Mouse (Mus musculus) right cerebral cortex, postnatal 4 days (tissue): ENCODE results near the gene Spag6.

ENCODE experiments used
- DNase-seq: peaks from one replicate; pipeline ENCODE4 v3.0.0-alpha.2; 2022

Spag6 gene

DNA sequence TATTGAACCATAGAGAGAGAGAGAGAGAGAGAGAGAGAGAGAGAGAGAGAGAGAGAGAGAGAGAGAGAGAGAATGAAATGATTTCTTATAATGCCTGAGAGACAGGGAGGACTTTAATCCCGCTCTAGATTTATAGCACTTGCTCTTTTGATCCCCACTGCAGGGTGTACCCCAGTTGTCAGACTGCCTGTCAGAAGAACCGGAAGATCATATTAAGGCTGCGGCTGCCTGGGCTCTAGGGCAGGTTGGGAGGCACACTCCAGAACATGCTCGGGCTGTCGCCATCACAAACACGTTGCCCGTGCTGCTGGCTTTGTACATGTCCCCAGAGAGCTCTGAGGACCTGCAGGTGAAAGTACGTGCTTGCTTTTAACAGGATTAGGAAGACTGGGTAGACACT lies 43.2 kb downstream of the Spag6 start:
- no peak for DNase-seq

GRCm38 (mm10) chr2:18739216-18739615 lies 45.4 kb downstream of the Spag6 start:
- DNase-seq, result no peak

- DNase-seq, result no peak
Observed at GRCm38 (mm10) chr2:18756144-18756543, 62.3 kb downstream of the Spag6 start.

- no peak for DNase-seq
Observed at GRCm38 (mm10) chr2:18764846-18765245, 71.0 kb downstream of the Spag6 start.

GRCm38 (mm10) chr2:18765481-18766249 lies 71.8 kb downstream of the Spag6 start:
- no peak for DNase-seq

- no peak for DNase-seq
Observed at GRCm38 (mm10) chr2:18766441-18766820, 72.6 kb downstream of the Spag6 start.

- DNase-seq, result peak; percentile 83
Observed at GRCm38 (mm10) chr2:18766821-18767541, 73.1 kb downstream of the Spag6 start.

- no peak for DNase-seq
Observed at GRCm38 (mm10) chr2:18768414-18768813, 74.6 kb downstream of the Spag6 start.

DNA sequence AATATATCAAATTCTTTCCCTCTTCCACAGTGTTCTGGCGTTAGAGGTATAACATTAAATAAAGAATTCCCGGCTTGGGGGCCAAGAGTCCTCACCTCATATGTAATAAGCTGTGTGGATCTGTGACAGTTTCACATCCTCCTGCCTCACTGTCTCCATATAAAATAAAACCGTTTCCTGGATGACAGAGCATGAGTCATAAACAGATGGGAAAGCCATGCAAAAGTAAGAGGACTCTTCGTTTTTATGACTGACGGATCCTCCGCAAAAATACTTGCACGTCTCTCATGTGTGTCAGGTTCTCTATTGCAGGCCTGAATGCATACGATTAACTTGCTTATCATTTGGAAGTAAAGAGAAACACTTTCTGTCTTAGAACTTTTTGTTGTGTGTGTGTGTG lies 78.6 kb downstream of the Spag6 start:
- no peak for DNase-seq

GRCm38 (mm10) chr2:18774326-18774725 lies 80.5 kb downstream of the Spag6 start:
- DNase-seq, result no peak

DNA sequence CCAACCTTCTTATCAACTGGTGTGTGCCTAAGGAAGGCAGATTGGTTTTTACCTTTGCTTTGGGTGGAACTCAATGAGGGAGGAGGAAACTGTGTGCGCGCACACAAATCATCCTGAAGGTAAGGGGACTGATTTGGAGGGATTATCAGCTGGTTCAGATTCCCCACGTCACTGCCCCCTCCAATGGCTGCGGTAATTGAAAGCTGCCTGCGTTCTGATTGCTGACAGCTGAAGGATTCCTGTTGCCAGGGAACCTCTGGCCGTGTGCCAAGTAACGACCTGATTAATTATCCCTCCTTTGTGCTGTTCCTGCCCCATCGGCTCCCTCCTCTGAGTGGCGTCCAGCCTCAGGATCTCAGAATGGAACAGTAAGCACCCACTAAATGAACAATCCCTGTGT lies 84.4 kb downstream of the Spag6 start:
- peak; percentile 58 for DNase-seq

- no peak for DNase-seq
Observed at GRCm38 (mm10) chr2:18779830-18780229, 86.0 kb downstream of the Spag6 start.

- no peak for DNase-seq
Observed at GRCm38 (mm10) chr2:18781296-18781695, 87.5 kb downstream of the Spag6 start.

DNA sequence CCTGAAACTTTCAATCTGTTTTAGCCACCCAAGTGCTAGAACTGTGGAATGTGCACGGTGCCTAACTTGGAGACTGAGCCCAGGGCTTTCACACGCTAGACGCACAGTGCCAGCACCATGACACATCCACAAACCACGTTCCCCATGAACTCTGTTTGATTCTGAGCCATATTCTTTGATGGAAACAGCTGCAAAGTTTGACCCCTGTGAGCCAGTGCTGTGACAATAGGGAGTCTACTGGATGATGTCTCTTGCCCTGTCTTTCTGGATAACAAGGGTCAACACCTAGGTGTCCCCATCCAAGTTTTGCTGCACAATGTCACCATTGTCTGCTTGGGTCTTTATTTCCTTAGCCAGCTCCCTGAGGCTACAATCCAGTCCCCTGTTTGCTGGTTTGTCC lies 100.4 kb downstream of the Spag6 start:
- no peak for DNase-seq

GRCm38 (mm10) chr2:18797776-18798175 lies 103.9 kb downstream of the Spag6 start:
- no peak for DNase-seq

DNA sequence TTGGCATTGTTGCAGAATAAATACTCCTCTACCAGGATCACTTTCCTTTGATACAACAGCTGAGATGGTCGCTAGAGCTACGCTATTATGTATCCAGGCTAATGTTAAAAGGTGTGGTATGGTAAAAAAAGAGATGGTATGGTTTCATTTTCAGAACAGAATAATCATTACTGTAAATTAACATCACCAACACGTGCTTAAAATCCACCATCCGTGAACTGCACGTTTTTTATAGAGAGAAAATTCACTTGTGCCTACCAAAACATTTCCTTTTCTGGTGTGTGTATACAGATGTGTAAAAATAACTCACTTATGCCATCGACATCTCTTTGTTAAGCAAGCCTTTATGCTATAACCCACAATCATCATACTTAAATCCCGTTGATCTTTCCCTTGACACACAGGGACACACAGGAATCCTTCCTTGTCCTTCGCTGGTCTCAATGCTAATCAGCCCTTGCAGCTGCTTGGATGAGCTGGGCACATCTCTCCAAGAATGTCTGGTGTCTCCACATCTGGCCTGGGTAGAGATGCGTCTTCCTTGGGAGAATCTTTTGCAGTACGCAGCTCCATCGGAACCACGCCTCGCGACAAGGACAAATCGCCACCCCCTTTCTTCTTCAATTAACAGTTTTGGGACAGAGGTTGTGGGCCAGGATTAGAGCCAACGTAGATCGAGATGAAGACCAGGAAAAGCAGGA lies 105.6 kb downstream of the Spag6 start:
- DNase-seq, result no peak
